Mouse (Mus musculus) lung, postnatal 0 days (tissue): Measurements from ENCODE around the gene Xpr1.

Experiments used
- CTCF ChIP-seq: IDR thresholded peaks from 2 replicates; pipeline ENCODE4 v1.5.1; 2016; ENCODE audit warnings: antibody characterized with exemption, mild to moderate bottlenecking
- EP300 ChIP-seq: IDR thresholded peaks from 2 replicates; pipeline ENCODE4 v1.6.1; 2016; ENCODE audit warnings: antibody characterized with exemption, mild to moderate bottlenecking, control low read depth

DNA sequence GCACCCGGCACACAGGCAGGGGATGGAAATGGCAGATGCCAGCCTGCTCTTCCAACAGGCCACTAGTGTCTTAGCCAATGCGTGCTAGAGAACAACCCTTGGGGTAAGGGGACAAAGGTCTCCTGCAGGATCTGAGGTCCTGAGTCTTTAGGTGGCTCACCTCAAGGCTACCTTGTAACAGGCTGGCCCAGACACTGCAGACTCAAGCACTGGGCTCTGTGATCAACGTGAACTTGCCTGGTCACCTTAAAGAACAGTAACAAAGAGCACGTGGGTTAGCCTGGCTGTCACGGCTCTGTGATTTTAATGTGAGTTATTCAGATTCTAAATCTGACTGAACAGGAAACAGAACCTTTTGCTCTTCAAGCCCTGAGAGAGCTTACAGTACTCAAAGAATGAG lies 179.1 kb downstream of the Xpr1 start:
- TF ChIP-seq CTCF, result no peak
- no peak for TF ChIP-seq EP300
